Mouse (Mus musculus): ENCODE data around the gene Chst4.

DNA sequence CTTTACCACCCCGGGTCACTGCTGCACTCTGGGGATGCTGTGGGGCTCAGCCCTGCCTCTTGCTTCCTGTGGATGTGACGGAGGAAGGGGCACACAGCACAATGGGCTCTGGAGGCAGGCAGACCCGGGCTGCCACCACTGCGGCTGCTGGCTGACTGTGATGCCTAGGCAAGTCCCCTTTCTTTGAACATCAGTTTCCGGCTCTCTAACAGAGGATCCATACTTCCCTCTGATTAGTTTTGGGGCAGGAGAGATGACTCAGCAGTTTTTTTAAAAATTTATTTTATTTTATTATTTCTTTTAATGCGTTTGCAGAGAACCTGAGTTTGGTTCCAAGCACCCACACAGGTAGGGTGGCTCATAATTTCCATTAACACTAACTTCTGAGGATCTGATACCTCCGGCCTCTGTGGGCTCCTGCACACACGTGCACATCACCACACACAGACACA is 30.5 kb downstream of the Chst4 start:
- no peak for TF ChIP-seq CTCF (IDR thresholded peaks at IDR 0.05; ENCODE audit: low read depth, low read length)
- TF ChIP-seq TAL1 (conservative IDR thresholded peaks at IDR 0.05; ENCODE audit: low read depth, low read length), result no peak
- TF ChIP-seq POLR2AphosphoS5 (IDR thresholded peaks at IDR 0.05; ENCODE audit: insufficient replicate concordance, low read depth, low read length), result no peak
- no peak for TF ChIP-seq GATA1 (IDR thresholded peaks at IDR 0.05; ENCODE audit: borderline replicate concordance, low read length)
- TF ChIP-seq GATA2 (IDR thresholded peaks at IDR 0.05; ENCODE audit: borderline replicate concordance, low read depth, low read length), result no peak
